Mouse (Mus musculus): ENCODE measurements at regions not wholly inside any gene's neighbourhood (a gene's known extent, or its start where the extent isn't known, plus 50 kb on each side); places are given as distances from the start of the nearest gene placed in this dataset.

DNA sequence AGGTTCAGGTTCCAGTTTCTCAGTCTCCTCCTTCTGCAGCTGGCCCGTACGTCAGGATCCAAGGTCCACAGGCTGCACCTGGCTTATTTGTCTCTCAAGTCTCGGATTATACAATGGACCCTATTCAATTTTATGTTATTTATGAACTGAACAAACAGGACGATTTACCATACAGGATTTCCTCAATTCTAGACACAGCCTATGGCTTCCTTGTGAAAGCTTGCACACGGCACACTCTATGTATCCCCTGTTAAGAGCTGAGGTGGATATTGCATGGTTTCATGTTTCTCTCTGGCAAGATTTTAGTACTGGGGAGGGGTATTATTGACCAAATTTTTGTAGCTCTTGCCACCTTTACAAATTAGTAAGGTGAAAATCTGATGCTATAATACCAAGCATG lies 81.6 kb upstream of the Plcb4 start:
- TF ChIP-seq POLR2A (IDR thresholded peaks at IDR 0.05; ENCODE audit: insufficient read length, low read depth) (no peak), POLR2AphosphoS2 (IDR thresholded peaks at IDR 0.05; ENCODE audit: insufficient read length, low read depth) (no peak), USF1 (IDR thresholded peaks at IDR 0.05; ENCODE audit: low read depth) (no peak), MAX (IDR thresholded peaks at IDR 0.05; ENCODE audit: low read depth) (no peak), CEBPB (IDR thresholded peaks at IDR 0.05; ENCODE audit: insufficient read depth, poor library complexity, severe bottlenecking) (no peak), E2F4 (IDR thresholded peaks at IDR 0.05; ENCODE audit: insufficient read depth) (no peak), TCF3 (IDR thresholded peaks at IDR 0.05; ENCODE audit: insufficient read length, low read depth) (no peak)

Measured in myocyte (in vitro differentiated cells).